Mouse (Mus musculus) adrenal gland, postnatal 10 days (tissue): ENCODE measurements around the gene Chd5. TPM values are rescaled to one million over a fixed set of nuclear protein-coding genes. Genes with fewer than 3 reads are reported as not detected.

ENCODE experiments used
- DNase-seq: peaks from one replicate; pipeline ENCODE4 v3.0.0; 2021; ENCODE audit warnings: mixed read lengths
- total RNA-seq, 2 experiments: library from RNA; stranded (reverse); gene quantifications; 2 replicates each; pipeline ENCODE4 v1.2.3; 2021

Chd5 gene
- total RNA-seq, 2 experiments from 2014 or later: 8.8 TPM

DNA sequence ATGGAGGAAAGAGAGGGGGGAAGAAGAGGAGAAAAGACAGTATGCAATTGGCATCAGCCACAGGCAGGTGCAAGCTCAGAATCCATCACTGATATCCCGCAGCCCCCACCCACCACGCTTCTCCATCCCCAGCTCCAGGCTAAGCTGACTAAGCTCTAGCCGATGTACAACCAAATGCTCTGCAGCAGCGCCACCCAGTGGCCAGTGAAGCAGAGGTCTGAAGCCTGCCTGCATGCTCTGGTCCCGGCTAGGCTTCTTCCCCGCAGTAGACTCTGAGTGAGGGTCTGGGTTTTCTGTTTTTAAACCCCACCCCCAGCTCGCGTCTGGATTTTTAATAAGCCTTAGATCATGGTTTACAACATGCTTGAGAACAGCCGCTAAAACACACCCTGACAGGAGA lies 96.4 kb downstream of the Chd5 start:
- DNase-seq: peak; percentile 95

DNA sequence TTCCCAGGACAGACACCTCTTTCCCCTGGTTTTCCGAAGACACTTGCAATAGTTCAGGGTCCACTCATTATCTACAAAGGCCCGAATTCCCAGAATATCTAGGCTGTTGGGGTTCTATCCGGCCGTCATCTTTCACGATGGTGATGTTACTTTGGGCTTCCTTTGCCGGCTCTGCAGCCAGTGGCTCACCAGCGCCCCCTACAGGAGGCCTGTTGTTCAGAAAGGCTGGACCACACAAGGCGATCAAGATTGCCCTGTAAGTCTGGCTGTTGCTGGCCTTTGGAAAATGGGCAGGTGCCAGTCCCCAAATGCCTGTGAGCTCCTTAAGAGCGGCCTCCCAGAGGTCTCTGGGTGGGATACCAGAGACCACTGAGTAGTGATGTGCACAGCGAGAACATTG lies 96.8 kb downstream of the Chd5 start:
- peak; percentile 89 for DNase-seq

Other genes starting within 250 kb of the Chd5 start
- gene Tnfrsf25, start 222.7 kb upstream of the Chd5 start, total RNA-seq: 1 to 10 TPM; 1.9 to 4.3 TPM
- gene Espn, start 186.3 kb upstream of the Chd5 start, total RNA-seq: 1 to 10 TPM; 1.2 to 1.3 TPM
- gene Hes2, start 179.8 kb upstream of the Chd5 start, total RNA-seq: not detected
- gene Acot7, start 160.5 kb upstream of the Chd5 start, total RNA-seq: 10 to 100 TPM; 33.2 to 38.0 TPM
- 10 to 100 TPM; 11.2 to 11.8 TPM for gene Gpr153, start 64.4 kb upstream of the Chd5 start, total RNA-seq
- gene Hes3, start 47.0 kb upstream of the Chd5 start, total RNA-seq: not detected
- 10 to 100 TPM; 30.4 to 31.6 TPM for gene Icmt, start 41.4 kb upstream of the Chd5 start, total RNA-seq
- gene Rnf207, start 19.7 kb upstream of the Chd5 start, total RNA-seq: under 1 TPM in 1 of 2 experiments, not detected in 1; 0.70 TPM
- 100 to 1,000 TPM; 484 to 487 TPM for gene Rpl22, start 12.9 kb upstream of the Chd5 start, total RNA-seq
- gene Nphp4, start 138.1 kb downstream of the Chd5 start, total RNA-seq: 1 to 10 TPM; 3.0 to 4.3 TPM
- 10 to 100 TPM in 1 of 2 experiments, 1 to 10 TPM in 1; 8.1 to 12.0 TPM for gene Kcnab2, start 139.2 kb downstream of the Chd5 start, total RNA-seq